Mouse (Mus musculus) hindbrain, embryonic 10.5 days (tissue): Measurements from ENCODE around the gene Rtf1. TPM values are rescaled to one million over a fixed set of nuclear protein-coding genes. Genes with fewer than 3 reads are reported as not detected.

ENCODE experiments used
- DNase-seq: peaks from one replicate; pipeline ENCODE4 v3.0.0-alpha.2; 2017; ENCODE audit warnings: low spot score
- H3K27ac ChIP-seq: fragments of 300-500 bp; sonication (generic); 2 replicates; pipeline ENCODE4 v1.5.1; 2016; ENCODE audit warnings: mild to moderate bottlenecking, moderate library complexity
- H3K27me3 ChIP-seq: fragments of 300-500 bp; sonication (generic); 2 replicates; pipeline ENCODE4 v1.6.1; 2016; ENCODE audit warnings: mild to moderate bottlenecking; ENCODE audit not compliant: poor library complexity, insufficient read depth, severe bottlenecking
- H3K36me3 ChIP-seq: fragments of 300-500 bp; sonication (generic); 2 replicates; pipeline ENCODE4 v1.6.1; 2016; ENCODE audit warnings: mild to moderate bottlenecking, moderate library complexity
- H3K4me1 ChIP-seq: fragments of 300-500 bp; sonication (generic); replicated peaks from 2 replicates; pipeline ENCODE4 v1.6.1; 2016; ENCODE audit warnings: mild to moderate bottlenecking
- H3K4me3 ChIP-seq: fragments of 300-500 bp; sonication (generic); 2 replicates; pipeline ENCODE4 v1.5.1; 2016; ENCODE audit warnings: mild to moderate bottlenecking, moderate library complexity
- H3K9me3 ChIP-seq: fragments of 300-500 bp; sonication (generic); 2 replicates; pipeline ENCODE4 v1.6.1; 2016; ENCODE audit warnings: mild to moderate bottlenecking, moderate library complexity
- WGBS: fragments of 180-500 bp; shearing (Covaris S2); methylation state at CpG from one replicate; pipeline ENCODE4 v1.1.7; 2016; 5-methylcytosine and 5-hydroxymethylcytosine counted together
- polyA plus RNA-seq: library from polyadenylated mRNA; unstranded; fragments of >200 nt; fragmentation: Nextera tagmentation; extraction: Ambion mirVana; gene quantifications from 2 replicates; pipeline ENCODE4 v1.2.1, GENCODE M21; 2016

Rtf1 gene
- polyA plus RNA-seq, 1 experiment from 2014 or later: 49.3 TPM

- peak overlapping the region; percentile 91 for H3K27ac ChIP-seq
- H3K27me3 ChIP-seq: peaks cover 83% of the 10 kb centered on the region
- peak overlapping the region; percentile 66 for H3K4me3 ChIP-seq
- DNase-seq: no peak
- no peaks in the 10 kb centered on the region for H3K9me3 ChIP-seq
- no peaks in the 10 kb centered on the region for H3K36me3 ChIP-seq
- 1% methylated on average over 70 of the region's 70 CpGs for WGBS
- peaks cover 50% of the 10 kb centered on the region for H3K4me1 ChIP-seq
Measured at GRCm38 (mm10) chr2:119742461-119743175, 67.8 kb downstream of the Rtf1 start.

GRCm38 (mm10) chr2:119743176-119743807 lies 68.4 kb downstream of the Rtf1 start:
- Histone ChIP-seq H3K36me3 (no peaks in the 10 kb centered on the region), H3K9me3 (no peaks in the 10 kb centered on the region), H3K27ac (peak overlapping the region; percentile 45; the same call in 1 of the 2 replicates), H3K27me3 (peaks cover 89% of the 10 kb centered on the region), H3K4me1 (peaks cover 50% of the 10 kb centered on the region), H3K4me3 (peak overlapping the region; percentile 66)
- 8% methylated on average over 31 of the region's 31 CpGs for WGBS
- no peak for DNase-seq

DNA sequence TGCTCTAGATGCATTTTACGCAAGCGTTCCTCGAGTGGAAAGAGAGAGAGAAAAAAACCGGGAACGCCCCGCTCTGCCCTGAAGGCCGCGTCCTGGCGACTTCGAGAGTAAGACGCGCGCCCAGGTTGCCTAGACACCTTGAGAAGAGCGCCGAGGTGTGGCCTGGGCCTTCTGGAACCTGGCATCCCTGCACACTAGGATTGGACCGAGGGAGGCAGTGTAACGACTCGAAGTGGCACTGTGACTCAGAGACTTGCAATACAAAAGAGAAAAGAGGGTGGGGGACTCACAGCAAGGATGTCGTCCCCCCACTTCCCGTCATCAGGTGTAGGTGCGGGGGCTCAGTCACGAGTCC lies 68.9 kb downstream of the Rtf1 start:
- 4% methylated on average over 22 of the region's 22 CpGs for WGBS
- Histone ChIP-seq H3K27me3 (peaks cover 86% of the 10 kb centered on the region), H3K36me3 (no peaks in the 10 kb centered on the region), H3K27ac (no peak overlapping the region), H3K4me1 (peaks cover 50% of the 10 kb centered on the region), H3K9me3 (no peaks in the 10 kb centered on the region), H3K4me3 (peak overlapping the region; percentile 66)
- DNase-seq: no peak

DNA sequence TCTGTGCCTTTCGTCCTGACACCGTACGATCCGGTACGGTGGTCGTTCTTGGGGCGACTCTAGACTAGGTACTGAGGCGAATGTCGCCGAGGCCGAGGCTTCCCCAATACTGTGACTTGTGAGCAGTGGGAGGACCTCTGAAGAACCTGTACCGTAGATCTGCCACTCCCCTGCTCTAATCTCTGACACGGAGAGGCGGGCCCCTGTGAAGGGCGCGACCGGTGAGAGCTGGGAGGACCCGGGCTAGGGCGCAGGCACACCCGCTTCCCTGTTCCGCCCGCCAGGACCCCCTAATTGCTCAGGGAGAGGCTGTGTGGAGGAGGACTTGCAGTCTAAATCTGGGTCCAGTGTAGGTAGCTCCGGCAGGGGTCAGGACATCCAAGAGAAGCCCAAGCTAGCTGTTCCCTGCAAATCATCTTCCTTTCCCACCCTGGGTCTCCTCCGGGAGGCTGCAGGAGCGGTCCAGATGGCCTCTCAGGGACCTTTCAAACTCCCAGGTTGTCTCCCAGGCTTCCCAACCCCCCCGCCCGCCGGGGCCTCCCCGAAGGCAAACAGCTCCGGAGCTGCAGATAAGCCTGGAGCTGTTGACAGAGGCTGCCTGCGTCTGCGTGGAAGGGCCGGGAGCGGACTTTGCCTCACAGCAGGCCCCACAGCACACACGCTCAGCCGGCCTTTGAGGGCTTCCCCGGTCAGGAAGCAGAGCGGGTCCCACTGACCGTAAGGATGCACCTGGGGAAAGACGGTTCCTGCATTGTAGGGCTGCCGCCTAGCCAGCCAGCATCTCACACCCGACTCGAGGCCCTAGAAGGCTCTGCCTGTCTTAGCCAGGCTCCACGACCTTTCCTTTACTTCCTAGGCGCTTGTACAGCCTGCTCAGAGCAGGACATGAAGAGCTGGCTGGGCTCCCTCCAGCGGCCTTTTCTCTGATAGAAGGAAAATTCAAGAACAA lies 69.6 kb downstream of the Rtf1 start:
- peak; percentile 48 for DNase-seq
- no peaks in the 10 kb centered on the region for H3K9me3 ChIP-seq
- H3K4me3 ChIP-seq: peak overlapping the region; percentile 66
- peaks cover 50% of the 10 kb centered on the region for H3K4me1 ChIP-seq
- 3% methylated on average over 46 of the region's 46 CpGs for WGBS
- no peaks in the 10 kb centered on the region for H3K36me3 ChIP-seq
- H3K27ac ChIP-seq: no peak overlapping the region
- peaks cover 86% of the 10 kb centered on the region for H3K27me3 ChIP-seq

- Histone ChIP-seq H3K4me3 (no peak overlapping the region), H3K36me3 (no peaks in the 10 kb centered on the region), H3K27ac (no peak overlapping the region), H3K9me3 (no peaks in the 10 kb centered on the region), H3K27me3 (peaks cover 86% of the 10 kb centered on the region), H3K4me1 (peaks cover 48% of the 10 kb centered on the region)
- no peak for DNase-seq
- 8% methylated on average over 1 of the region's 1 CpGs for WGBS
Measured at GRCm38 (mm10) chr2:119745281-119745680, 70.4 kb downstream of the Rtf1 start.

GRCm38 (mm10) chr2:119747554-119747953 lies 72.7 kb downstream of the Rtf1 start:
- no peak overlapping the region for H3K27ac ChIP-seq
- no peak overlapping the region for H3K4me3 ChIP-seq
- H3K36me3 ChIP-seq: no peaks in the 10 kb centered on the region
- peaks cover 96% of the 10 kb centered on the region for H3K27me3 ChIP-seq
- DNase-seq: no peak
- no peaks in the 10 kb centered on the region for H3K9me3 ChIP-seq
- peaks cover 26% of the 10 kb centered on the region for H3K4me1 ChIP-seq
- 78% methylated on average over 7 of the region's 7 CpGs for WGBS

DNA sequence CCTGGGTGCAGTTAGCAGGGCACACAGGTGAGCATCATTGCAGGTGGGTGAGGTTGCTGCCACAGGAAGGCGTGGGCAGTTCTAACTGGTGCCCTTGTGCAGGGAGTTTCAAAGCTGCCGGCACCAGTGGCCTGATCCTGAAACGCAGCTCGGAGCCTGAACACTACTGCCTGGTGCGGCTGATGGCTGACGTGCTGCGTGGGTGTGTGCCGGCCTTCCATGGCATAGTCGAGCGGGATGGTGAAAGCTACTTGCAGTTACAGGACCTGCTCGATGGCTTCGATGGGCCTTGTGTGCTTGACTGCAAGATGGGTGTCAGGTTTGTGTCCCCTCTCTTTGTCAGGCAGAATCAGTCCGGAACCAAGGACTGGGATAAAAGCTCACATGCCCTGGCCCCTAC lies 74.4 kb downstream of the Rtf1 start:
- no peak for DNase-seq
- no peaks in the 10 kb centered on the region for H3K36me3 ChIP-seq
- 68% methylated on average over 13 of the region's 13 CpGs for WGBS
- peaks cover 96% of the 10 kb centered on the region for H3K27me3 ChIP-seq
- no peak overlapping the region for H3K4me3 ChIP-seq
- peaks cover 9% of the 10 kb centered on the region for H3K4me1 ChIP-seq
- H3K27ac ChIP-seq: no peak overlapping the region
- H3K9me3 ChIP-seq: no peaks in the 10 kb centered on the region

DNA sequence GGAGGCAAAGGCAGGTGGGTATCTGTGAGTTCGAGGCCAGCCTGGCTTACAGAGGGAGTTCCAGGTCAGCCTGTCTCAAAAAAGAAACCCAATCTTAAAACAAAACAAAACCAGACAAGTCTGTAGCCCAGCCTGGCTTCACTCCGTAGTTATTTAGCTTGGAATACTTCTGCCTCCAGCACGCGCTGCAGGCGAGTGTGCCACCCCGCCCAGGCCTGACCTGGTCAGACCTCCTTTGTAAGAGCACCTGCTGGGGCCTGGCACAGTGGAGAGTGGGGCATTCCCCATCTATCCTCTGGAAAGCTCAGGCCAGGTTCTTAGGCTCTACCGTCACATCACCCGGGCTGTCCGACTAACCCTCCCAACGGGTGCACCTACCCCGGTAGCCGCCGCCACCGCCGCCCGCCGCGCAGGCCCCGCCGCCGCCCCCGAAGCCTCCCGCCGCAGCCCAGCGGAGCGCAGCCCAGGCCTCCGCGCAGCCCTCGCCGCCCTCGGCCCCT lies 82.8 kb downstream of the Rtf1 start:
- Histone ChIP-seq H3K4me3 (peak overlapping the region; percentile 65), H3K27ac (peak overlapping the region; percentile 69), H3K9me3 (no peaks in the 10 kb centered on the region), H3K27me3 (peaks cover 98% of the 10 kb centered on the region), H3K4me1 (peaks cover 18% of the 10 kb centered on the region), H3K36me3 (no peaks in the 10 kb centered on the region)
- DNase-seq: peak; percentile 53
- 3% methylated on average over 31 of the region's 31 CpGs for WGBS

GRCm38 (mm10) chr2:119758101-119758843 lies 83.4 kb downstream of the Rtf1 start:
- Histone ChIP-seq H3K9me3 (no peaks in the 10 kb centered on the region), H3K4me1 (peaks cover 18% of the 10 kb centered on the region), H3K27ac (peak overlapping the region; percentile 69), H3K27me3 (peaks cover 95% of the 10 kb centered on the region), H3K36me3 (peaks cover 2% of the 10 kb centered on the region; the same call in 1 of the 2 replicates), H3K4me3 (peak overlapping the region; percentile 65)
- WGBS: under 1% methylated on average over 77 of the region's 77 CpGs
- DNase-seq: peak; percentile 53

DNA sequence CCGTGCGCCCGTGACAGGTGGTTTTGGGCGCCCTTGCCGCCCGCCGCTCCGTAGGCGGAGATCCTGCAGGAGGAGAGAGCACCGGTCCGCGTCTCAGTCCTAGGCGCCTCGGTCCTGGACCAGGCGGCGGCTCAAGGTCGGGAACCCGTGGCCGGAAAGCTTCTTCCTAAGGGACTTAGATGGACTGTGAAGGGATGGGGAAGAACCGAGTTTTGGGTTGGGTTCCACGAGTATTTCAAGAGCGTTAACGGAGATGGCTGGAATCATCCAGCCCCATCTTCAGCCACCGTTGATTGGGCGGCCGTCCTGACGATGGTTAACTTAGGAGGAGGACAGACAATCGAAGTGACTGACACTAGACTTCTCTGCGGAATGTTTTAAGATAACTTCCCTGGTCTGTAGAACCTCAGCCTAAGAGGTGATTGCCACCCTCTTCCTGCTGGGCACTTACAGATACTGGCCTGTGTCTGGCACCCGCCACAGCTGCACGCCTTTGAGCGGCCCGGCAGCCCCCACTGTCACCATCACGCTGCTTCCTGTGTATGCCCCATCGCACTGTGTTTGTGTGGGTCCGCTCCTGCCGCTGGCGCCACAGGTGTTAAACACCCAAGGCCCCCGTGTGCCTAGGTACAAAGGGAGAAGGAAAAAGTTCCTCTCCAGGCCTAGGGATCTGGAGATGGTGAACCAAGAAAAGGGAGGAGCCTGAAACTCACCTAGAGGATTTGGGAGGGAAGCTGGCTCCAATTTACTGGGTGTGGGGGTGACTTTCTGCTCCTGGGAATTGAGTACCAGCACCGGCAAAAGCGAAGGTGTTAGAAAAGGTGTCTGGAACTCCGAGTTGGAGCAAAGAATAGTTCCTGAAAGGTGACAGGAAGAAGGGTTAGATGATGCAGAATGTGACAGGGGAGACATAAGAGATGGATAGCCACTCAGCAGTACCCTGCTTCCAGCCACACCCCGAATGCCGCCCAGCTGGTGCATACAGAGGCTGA lies 84.3 kb downstream of the Rtf1 start:
- 5% methylated on average over 44 of the region's 44 CpGs for WGBS
- no peak overlapping the region for H3K27ac ChIP-seq
- H3K4me3 ChIP-seq: peak overlapping the region; percentile 65
- H3K27me3 ChIP-seq: peaks cover 86% of the 10 kb centered on the region
- no peaks in the 10 kb centered on the region for H3K9me3 ChIP-seq
- H3K36me3 ChIP-seq: peaks cover 11% of the 10 kb centered on the region
- DNase-seq: peak; percentile 43
- peaks cover 18% of the 10 kb centered on the region for H3K4me1 ChIP-seq

DNA sequence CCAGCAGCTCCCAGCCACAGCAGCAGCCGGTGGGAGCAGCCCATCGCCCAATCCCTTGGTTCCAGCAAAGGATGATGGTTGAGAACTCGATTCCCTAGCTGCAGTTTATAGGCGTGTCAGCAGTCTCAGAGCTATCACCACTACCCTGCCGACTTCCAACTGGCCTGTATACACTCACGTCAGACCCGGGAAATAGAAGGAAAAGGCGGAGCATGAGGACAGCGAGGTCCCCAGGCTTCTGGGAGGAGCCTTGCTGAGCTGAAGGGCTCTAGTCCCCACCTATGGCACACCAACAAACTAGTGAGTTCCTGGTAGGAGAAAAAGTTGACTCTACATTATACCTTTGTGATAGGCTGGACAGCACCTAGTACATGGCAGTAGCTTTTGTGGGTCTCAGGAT lies 85.4 kb downstream of the Rtf1 start, which contains the start of gene Ltk:
Gene Ltk (minus strand): TSS at position 181 of the 400 bp plus-strand sequence.
- WGBS: 15% methylated on average over 9 of the region's 9 CpGs
- Histone ChIP-seq H3K4me1 (peaks cover 18% of the 10 kb centered on the region), H3K4me3 (peak within 1 kb of the TSS; percentile 65; the same call in 1 of the 2 replicates), H3K27ac (no peak within 1 kb of the TSS), H3K36me3 (peaks cover 22% of the 10 kb centered on the region), H3K27me3 (peaks cover 76% of the 10 kb centered on the region), H3K9me3 (no peaks in the 10 kb centered on the region)
- DNase-seq: no peak
